Comparison of ENCODE assay signal across 13 mouse cellular contexts in genomic region chr5:99354640-99355132, GRCm38 (mm10).
DNase-seq lines count a peak whose midpoint lies in the region; ATAC-seq lines count a peak whose summit lies in the region.
"Had no signal": no experiment of that assay in that cellular context is flagged by ENCODE, and none has a peak within 500 bp of the region (broad histone marks: within the 10 kb centered on the region; RNA-seq: fewer than 3 reads in every experiment).

No protein-coding gene starts in this region.

- H3K9me3 ChIP-seq in heart, embryonic 13.5 days, result no peaks in the 10 kb centered on the region
- no peaks in the 10 kb centered on the region for H3K9me3 ChIP-seq in heart, embryonic 14.5 days (ENCODE audit: control insufficient read depth, low read length)
- no peaks in the 10 kb centered on the region for H3K9me3 ChIP-seq in hindbrain, embryonic 10.5 days

- ATAC-seq in heart, embryonic 13.5 days (ENCODE audit: extremely low read depth, insufficient number of reproducible peaks, low FRiP score, low TSS enrichment), result no peak; the same call in 1 of the 2 replicates
- peak; percentile 79 for ATAC-seq in heart, embryonic 14.5 days (ENCODE audit: insufficient number of reproducible peaks, insufficient read depth, low FRiP score, low read depth)

- H3K4me2 ChIP-seq in heart, embryonic 13.5 days, result no peak overlapping the region
- no peak overlapping the region for H3K4me2 ChIP-seq in heart, embryonic 14.5 days (ENCODE audit: low read length)

- no peaks in the 10 kb centered on the region for H3K36me3 ChIP-seq in heart, embryonic 13.5 days
- no peaks in the 10 kb centered on the region for H3K36me3 ChIP-seq in heart, embryonic 14.5 days (ENCODE audit: control insufficient read depth, insufficient read depth, low read length)
- no peaks in the 10 kb centered on the region for H3K36me3 ChIP-seq in hindbrain, embryonic 10.5 days

- no peak for DNase-seq in heart, postnatal 36 days
- DNase-seq in 3T3-L1 (ENCODE audit: low read depth, low spot score), result peak; percentile 10
- peak; percentile 38 for DNase-seq in lung, postnatal 10 days
- DNase-seq in adrenal gland, adult 2 months, result no peak
- no peak for DNase-seq in hindbrain, embryonic 10.5 days (ENCODE audit: low spot score)
- no peak for DNase-seq in spleen, postnatal 10 days (ENCODE audit: low spot score in 2 of 2)
- DNase-seq: adrenal gland, postnatal 25 days; cerebellum, adult 2 months; gastrocnemius, postnatal 25 days; kidney, adult 11 months had no signal

- intact Hi-C loops in heart, postnatal 36 days (cut with DNase I), result no loop called here

- no peaks in the 10 kb centered on the region for H3K27me3 ChIP-seq in heart, embryonic 13.5 days (replicated peaks)
- H3K27me3 ChIP-seq in heart, embryonic 14.5 days (ENCODE audit: control insufficient read depth, insufficient read depth, low read length), result no peaks in the 10 kb centered on the region
- no peaks in the 10 kb centered on the region for H3K27me3 ChIP-seq in hindbrain, embryonic 10.5 days (ENCODE audit: insufficient read depth, poor library complexity, severe bottlenecking)

- no peak overlapping the region for H3K9ac ChIP-seq in heart, embryonic 13.5 days
- H3K9ac ChIP-seq in heart, embryonic 14.5 days (ENCODE audit: low read length), result no peak overlapping the region

- peak overlapping the region; percentile 80 for H3K27ac ChIP-seq in heart, embryonic 13.5 days (replicated peaks)
- peak overlapping the region; percentile 77 to 80 for H3K27ac ChIP-seq in heart, embryonic 14.5 days (replicated peaks in 1 of 2; ENCODE audit: control insufficient read depth in 1 of 2, insufficient read depth in 1 of 2, low read depth in 2 of 2, low read length in 2 of 2)
- H3K27ac ChIP-seq in hindbrain, embryonic 10.5 days, result no peak overlapping the region
- H3K27ac ChIP-seq: macrophage had no signal

- WGBS in heart, embryonic 13.5 days, result 43% methylated on average over 5 of the region's 5 CpGs
- WGBS in heart, embryonic 14.5 days, result 28% methylated on average over 5 of the region's 5 CpGs
- WGBS in hindbrain, embryonic 10.5 days, result 75% methylated on average over 5 of the region's 5 CpGs

- H3K4me1 ChIP-seq in heart, embryonic 13.5 days, result peaks cover 15% of the 10 kb centered on the region
- H3K4me1 ChIP-seq in heart, embryonic 14.5 days (ENCODE audit: control insufficient read depth in 2 of 2, insufficient read depth in 2 of 2, low read length in 2 of 2), result peaks cover 2 to 8% of the 10 kb centered on the region in 2 experiments
- no peaks in the 10 kb centered on the region for H3K4me1 ChIP-seq in hindbrain, embryonic 10.5 days (replicated peaks)

- H3K4me3 ChIP-seq in heart, embryonic 13.5 days, result no peak overlapping the region
- no peak overlapping the region for H3K4me3 ChIP-seq in heart, embryonic 14.5 days (ENCODE audit: control insufficient read depth in 1 of 2, insufficient read depth in 1 of 2, low read depth in 1 of 2, low read length in 2 of 2)
- no peak overlapping the region for H3K4me3 ChIP-seq in hindbrain, embryonic 10.5 days

Comparison
In these comparisons a context has a peak if more than half of its experiments do, and no peak if none do; other contexts are left out.
1. DNase-seq: peak in 3T3-L1 (single experiment) and lung, postnatal 10 days (single experiment); none in heart, postnatal 36 days (0 of 2), adrenal gland, adult 2 months (single experiment), hindbrain, embryonic 10.5 days (single experiment) and spleen, postnatal 10 days (0 of 2).